Mouse (Mus musculus) liver, postnatal 0 days (tissue): ENCODE results near the gene Col8a2. TPM values are rescaled to one million over a fixed set of nuclear protein-coding genes. Genes with fewer than 3 reads are reported as not detected.

Experiments
- ATAC-seq: fragments of 200-750 bp; cut with Nextera tagmentation; 2 replicates; pipeline ENCODE4 v1.8.0; 2017; ENCODE audit warnings: mild to moderate bottlenecking, moderate library complexity
- DNase-seq: peaks from one replicate; pipeline ENCODE4 v3.0.0-alpha.2; 2016
- H3K27ac ChIP-seq: fragments of 300-500 bp; sonication (generic); 2 replicates; pipeline ENCODE4 v1.5.1; 2014; ENCODE audit warnings: antibody characterized with exemption, moderate library complexity, mild to moderate bottlenecking, low read depth
- H3K27me3 ChIP-seq: fragments of 300-500 bp; sonication (generic); 2 replicates; pipeline ENCODE4 v1.6.1; 2014; ENCODE audit warnings: low read length, control low read depth, mixed read lengths; ENCODE audit not compliant: insufficient read depth
- H3K36me3 ChIP-seq: fragments of 300-500 bp; sonication (generic); replicated peaks from 2 replicates; pipeline ENCODE4 v1.6.1; 2014; ENCODE audit warnings: mild to moderate bottlenecking, control low read depth, low read length, moderate library complexity, mixed read lengths; ENCODE audit not compliant: insufficient read depth
- H3K4me1 ChIP-seq: fragments of 300-500 bp; sonication (generic); 2 replicates; pipeline ENCODE4 v1.6.1; 2014; ENCODE audit warnings: antibody characterized with exemption, mild to moderate bottlenecking, control low read depth; ENCODE audit not compliant: insufficient read depth
- H3K4me2 ChIP-seq: fragments of 300-500 bp; sonication (generic); 2 replicates; pipeline ENCODE4 v1.6.1; 2014; ENCODE audit warnings: low read depth, mild to moderate bottlenecking, low read length, moderate library complexity, mixed read lengths
- H3K4me3 ChIP-seq: fragments of 300-500 bp; sonication (generic); 2 replicates; pipeline ENCODE4 v1.5.1; 2014; ENCODE audit warnings: low read depth, low read length
- H3K9ac ChIP-seq: fragments of 300-500 bp; sonication (generic); replicated peaks from 2 replicates; pipeline ENCODE4 v1.6.1; 2014; ENCODE audit warnings: mild to moderate bottlenecking, moderate library complexity
- H3K9me3 ChIP-seq: fragments of 300-500 bp; sonication (generic); 2 replicates; pipeline ENCODE4 v1.6.1; 2016; ENCODE audit warnings: mild to moderate bottlenecking, control low read depth, low read length, mixed read lengths
- CTCF ChIP-seq: sonication (generic); IDR thresholded peaks from 2 replicates; pipeline ENCODE4 v1.5.1; 2016; ENCODE audit warnings: antibody characterized with exemption, low read depth
- EP300 ChIP-seq: IDR thresholded peaks from 2 replicates; pipeline ENCODE4 v1.6.1; 2016; ENCODE audit warnings: antibody characterized with exemption, low read depth, mild to moderate bottlenecking
- WGBS: fragments of 180-500 bp; shearing (Covaris S2); extraction: QIAGEN DNeasy Blood & Tissue Kit; methylation state at CpG from one replicate; pipeline ENCODE4 v1.1.7; 2014; ENCODE audit not compliant: insufficient replicate concordance; 5-methylcytosine and 5-hydroxymethylcytosine counted together
- polyA plus RNA-seq: library from polyadenylated mRNA; unstranded; fragments of >200 nt; fragmentation: Nextera tagmentation; extraction: Ambion mirVana; gene quantifications from 2 replicates; pipeline ENCODE4 v1.2.1, GENCODE M21; 2015

Gene Col8a2
- polyA plus RNA-seq, 1 experiment from 2014 or later = 0.25 TPM

DNA sequence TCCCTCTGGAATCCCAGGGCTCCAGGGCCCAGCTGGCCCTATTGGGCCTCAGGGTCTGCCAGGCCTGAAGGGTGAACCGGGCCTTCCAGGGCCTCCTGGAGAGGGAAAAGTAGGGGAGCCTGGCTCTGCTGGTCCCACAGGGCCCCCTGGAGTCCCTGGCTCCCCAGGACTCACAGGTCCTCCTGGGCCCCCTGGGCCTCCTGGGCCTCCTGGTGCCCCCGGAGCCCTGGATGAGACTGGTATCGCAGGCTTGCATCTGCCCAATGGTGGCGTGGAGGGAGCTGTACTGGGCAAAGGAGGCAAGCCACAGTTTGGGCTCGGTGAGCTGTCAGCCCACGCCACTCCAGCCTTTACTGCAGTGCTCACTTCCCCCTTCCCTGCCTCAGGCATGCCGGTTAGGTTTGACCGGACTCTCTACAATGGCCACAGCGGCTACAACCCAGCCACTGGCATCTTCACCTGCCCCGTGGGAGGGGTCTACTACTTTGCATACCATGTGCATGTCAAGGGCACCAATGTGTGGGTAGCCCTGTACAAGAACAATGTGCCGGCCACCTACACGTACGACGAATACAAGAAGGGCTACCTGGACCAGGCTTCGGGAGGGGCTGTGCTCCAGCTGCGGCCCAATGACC lies 25.1 kb downstream of the Col8a2 start:
- no peak for TF ChIP-seq EP300
- TF ChIP-seq CTCF = no peak
- 87% methylated on average over 16 of the region's 16 CpGs for WGBS
- H3K27me3 ChIP-seq = no peaks in the 10 kb centered on the region
- H3K9ac ChIP-seq = no peak overlapping the region
- no peak overlapping the region for H3K4me3 ChIP-seq
- DNase-seq (no peak), ATAC-seq (no peak)
- H3K36me3 ChIP-seq = peaks cover 8% of the 10 kb centered on the region
- H3K27ac ChIP-seq = no peak overlapping the region
- H3K4me1 ChIP-seq = peaks cover 4% of the 10 kb centered on the region
- H3K4me2 ChIP-seq = no peak overlapping the region
- H3K9me3 ChIP-seq = no peaks in the 10 kb centered on the region

DNA sequence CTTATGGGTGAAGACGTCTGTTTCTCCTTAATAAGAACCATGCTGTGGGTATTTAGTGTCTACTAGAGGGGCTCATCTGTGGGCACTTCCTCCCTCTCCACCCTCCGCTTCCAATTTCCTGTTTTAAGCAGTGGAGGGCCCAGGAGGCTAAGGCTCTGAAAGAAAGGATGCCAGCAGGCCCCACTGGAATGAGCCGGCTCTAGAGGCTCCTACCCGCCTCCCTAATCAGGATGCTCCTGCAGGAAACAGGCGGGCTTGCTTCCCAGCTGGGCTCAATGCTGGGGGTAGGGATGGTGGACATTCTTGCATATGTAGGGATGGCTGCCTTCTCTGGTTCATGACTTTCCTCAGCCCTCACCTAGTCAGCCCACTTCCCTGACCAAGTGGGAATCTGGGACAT lies 26.6 kb downstream of the Col8a2 start:
- Histone ChIP-seq H3K4me2 (no peak overlapping the region), H3K36me3 (peaks cover 23% of the 10 kb centered on the region), H3K27ac (no peak overlapping the region), H3K27me3 (no peaks in the 10 kb centered on the region), H3K4me1 (peaks cover 4% of the 10 kb centered on the region), H3K4me3 (no peak overlapping the region), H3K9ac (no peak overlapping the region), H3K9me3 (no peaks in the 10 kb centered on the region)
- TF ChIP-seq EP300 = no peak
- no peak for DNase-seq
- ATAC-seq = no peak
- WGBS = 55% methylated on average over 5 of the region's 5 CpGs

DNA sequence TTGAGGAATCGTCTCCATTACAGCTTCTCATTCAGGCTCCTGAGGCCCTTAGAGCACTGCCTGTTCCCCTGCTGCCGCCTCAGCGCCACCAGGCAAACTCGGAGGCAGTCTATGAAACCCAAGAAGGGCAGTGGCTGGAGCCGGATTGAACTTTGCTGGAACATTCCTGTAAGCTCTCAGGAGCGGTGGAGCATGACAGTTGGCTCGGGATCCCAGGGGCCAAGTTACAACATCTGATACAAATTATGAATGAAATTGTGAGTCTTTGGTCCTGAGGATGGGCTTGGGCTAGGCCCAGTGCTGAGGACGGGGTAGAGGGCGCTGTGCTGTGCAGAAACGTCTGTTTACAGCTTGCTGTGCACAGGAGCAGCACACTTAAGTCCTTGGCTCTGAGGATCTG lies 27.8 kb downstream of the Col8a2 start:
- Histone ChIP-seq H3K4me3 (no peak overlapping the region), H3K9me3 (no peaks in the 10 kb centered on the region), H3K36me3 (peaks cover 25% of the 10 kb centered on the region), H3K4me2 (no peak overlapping the region), H3K4me1 (peaks cover 4% of the 10 kb centered on the region), H3K27ac (no peak overlapping the region), H3K27me3 (no peaks in the 10 kb centered on the region), H3K9ac (no peak overlapping the region)
- no peak for ATAC-seq
- no peak for DNase-seq
- 72% methylated on average over 10 of the region's 10 CpGs for WGBS
- no peak for TF ChIP-seq CTCF
- no peak for TF ChIP-seq EP300

DNA sequence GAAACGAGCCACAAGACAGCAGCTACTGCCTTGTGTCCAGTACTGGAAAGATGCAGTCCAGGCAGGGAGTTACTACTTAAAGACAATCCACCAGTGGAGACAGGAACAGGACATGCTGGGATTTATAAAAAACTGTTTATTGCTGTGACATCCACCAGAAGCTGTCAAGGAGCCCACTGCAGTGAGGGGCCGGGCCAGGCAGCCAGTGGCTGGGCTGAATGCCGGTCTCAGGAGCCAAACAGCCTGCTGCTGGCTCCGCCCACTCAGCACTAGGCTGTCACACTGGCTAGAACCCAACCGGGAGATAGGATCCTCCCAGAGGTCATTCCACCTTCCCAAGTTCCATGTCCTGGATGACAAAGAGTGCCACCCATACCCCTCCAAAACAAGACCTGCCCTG lies 29.3 kb downstream of the Col8a2 start:
- no peak overlapping the region for H3K9ac ChIP-seq
- H3K4me3 ChIP-seq = no peak overlapping the region
- DNase-seq = no peak
- H3K36me3 ChIP-seq = peaks cover 25% of the 10 kb centered on the region
- no peak for ATAC-seq
- H3K9me3 ChIP-seq = no peaks in the 10 kb centered on the region
- WGBS = 65% methylated on average over 5 of the region's 5 CpGs
- H3K27me3 ChIP-seq = no peaks in the 10 kb centered on the region
- 0 out of 2 replicates have a peak, but pooled peaks cover 4% of the 10 kb centered on the region for H3K4me1 ChIP-seq
- H3K4me2 ChIP-seq = no peak overlapping the region
- H3K27ac ChIP-seq = no peak overlapping the region
- TF ChIP-seq CTCF (no peak), EP300 (no peak)

GRCm38 (mm10) chr4:126316443-126317040 lies 29.9 kb downstream of the Col8a2 start:
- DNase-seq (no peak), ATAC-seq (no peak)
- WGBS = 88% methylated on average over 13 of the region's 13 CpGs

DNA sequence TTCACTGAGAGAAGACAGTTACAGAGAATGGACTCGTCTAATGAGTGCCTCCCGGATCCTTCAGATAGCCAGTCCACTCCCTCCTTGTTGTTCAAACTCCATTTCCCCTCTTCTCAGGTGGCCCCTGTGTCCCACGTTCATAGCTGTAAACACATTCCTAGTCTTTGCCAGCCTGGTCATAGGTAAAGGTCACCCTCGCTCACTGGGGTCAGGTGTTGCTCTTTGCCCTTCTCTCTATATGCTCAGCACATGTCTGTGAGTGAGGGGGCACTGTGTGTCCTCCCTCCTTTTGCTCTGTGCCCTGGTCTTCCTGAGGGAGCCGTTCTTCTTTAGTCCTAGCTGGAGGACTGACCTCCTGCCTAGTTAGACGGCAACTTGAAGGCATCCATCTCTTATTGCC lies 33.2 kb downstream of the Col8a2 start:
- Histone ChIP-seq H3K9ac (no peak overlapping the region; the same call in 1 of the 2 replicates), H3K9me3 (no peaks in the 10 kb centered on the region), H3K36me3 (peaks cover 25% of the 10 kb centered on the region), H3K4me1 (0 out of 2 replicates have a peak, but pooled peaks cover 4% of the 10 kb centered on the region), H3K4me3 (no peak overlapping the region), H3K27ac (peak overlapping the region; percentile 86), H3K27me3 (peaks cover 2% of the 10 kb centered on the region; the same call in 1 of the 2 replicates), H3K4me2 (peak overlapping the region; percentile 87; the same call in 1 of the 2 replicates)
- WGBS = 74% methylated on average over 6 of the region's 6 CpGs
- TF ChIP-seq EP300 (no peak), CTCF (no peak)
- peak; percentile 63 for ATAC-seq
- no peak for DNase-seq

More at GRCm38 (mm10) chr4:126316443-126317040, 29.9 kb downstream of the Col8a2 start:
- H3K4me1 ChIP-seq = 0 out of 2 replicates have a peak, but pooled peaks cover 4% of the 10 kb centered on the region
- no peak overlapping the region for H3K4me2 ChIP-seq
- H3K27ac ChIP-seq = no peak overlapping the region
- H3K4me3 ChIP-seq = no peak overlapping the region
- no peaks in the 10 kb centered on the region for H3K9me3 ChIP-seq
- H3K36me3 ChIP-seq = peaks cover 25% of the 10 kb centered on the region
- no peak overlapping the region for H3K9ac ChIP-seq
- no peaks in the 10 kb centered on the region for H3K27me3 ChIP-seq
- TF ChIP-seq EP300 (no peak), CTCF (no peak)
